Mouse (Mus musculus) frontal cortex, adult 2 months (tissue): ENCODE results near the gene Dscam. TPM values are rescaled to one million over a fixed set of nuclear protein-coding genes. Genes with fewer than 3 reads are reported as not detected.
A peak's percentile ranks its signal among the peaks of the same experiment; 100 is the strongest.

ENCODE experiments used
- DNase-seq, 2 experiments: peaks; one replicate each; pipeline ENCODE4 v3.0.0; 2022; ENCODE audit warnings: low spot score in 1 of 2; ENCODE audit errors: extremely low spot score in 1 of 2
- polyA plus RNA-seq: library from polyadenylated mRNA; depleted of rRNA; stranded (reverse); fragments of >200 nt; gene quantifications from 2 replicates; pipeline ENCODE4 v1.2.3, GENCODE M21; 2012; rRNA removed

The Dscam gene
- polyA plus RNA-seq, 1 experiment, result 23.6 TPM

GRCm38 (mm10) chr16:96620402-96620801 lies 550.1 kb downstream of the Dscam start:
- DNase-seq, result peak; percentile 44 to 77

- DNase-seq, result no peak
These were observed 552.8 kb downstream of the Dscam start for GRCm38 (mm10) chr16:96617772-96618171.

- no peak for DNase-seq
These were observed 557.3 kb downstream of the Dscam start for GRCm38 (mm10) chr16:96613275-96613674.

- peak in 1 of 2 experiments; percentile 84 for DNase-seq
These were observed 559.7 kb downstream of the Dscam start for GRCm38 (mm10) chr16:96610806-96611205.

- DNase-seq, result peak in 1 of 2 experiments; percentile 15
These were observed 568.3 kb downstream of the Dscam start for GRCm38 (mm10) chr16:96602206-96602605.

- DNase-seq, result no peak
These were observed 569.8 kb downstream of the Dscam start for GRCm38 (mm10) chr16:96600791-96601190.

GRCm38 (mm10) chr16:96599401-96600060 lies 571.0 kb downstream of the Dscam start:
- DNase-seq, result no peak

GRCm38 (mm10) chr16:96575841-96576240 lies 594.7 kb downstream of the Dscam start:
- DNase-seq, result peak; percentile 44 to 73

- DNase-seq, result no peak
These were observed 603.1 kb downstream of the Dscam start for GRCm38 (mm10) chr16:96567428-96567827.

GRCm38 (mm10) chr16:96563350-96564257 lies 606.9 kb downstream of the Dscam start:
- DNase-seq, result no peak

- peak in 1 of 2 experiments; percentile 27 for DNase-seq
These were observed 610.8 kb downstream of the Dscam start for GRCm38 (mm10) chr16:96559796-96560195.

- DNase-seq, result no peak
These were observed 612.2 kb downstream of the Dscam start for GRCm38 (mm10) chr16:96558341-96558740.

GRCm38 (mm10) chr16:96556621-96557020 lies 613.9 kb downstream of the Dscam start:
- DNase-seq, result no peak

GRCm38 (mm10) chr16:96555412-96555811 lies 615.1 kb downstream of the Dscam start:
- peak; percentile 38 to 62 for DNase-seq

GRCm38 (mm10) chr16:96552680-96553079 lies 617.9 kb downstream of the Dscam start:
- DNase-seq, result no peak

- DNase-seq, result no peak
These were observed 629.5 kb downstream of the Dscam start for GRCm38 (mm10) chr16:96541056-96541455.

Other genes starting within 250 kb of the Dscam start
- gene Bace2, start 186.0 kb upstream of the Dscam start, polyA plus RNA-seq, result 2.8 and 3.1 TPM in 2 replicates